ENCODE assay signal across 8 mouse cellular contexts in the genomic region with DNA sequence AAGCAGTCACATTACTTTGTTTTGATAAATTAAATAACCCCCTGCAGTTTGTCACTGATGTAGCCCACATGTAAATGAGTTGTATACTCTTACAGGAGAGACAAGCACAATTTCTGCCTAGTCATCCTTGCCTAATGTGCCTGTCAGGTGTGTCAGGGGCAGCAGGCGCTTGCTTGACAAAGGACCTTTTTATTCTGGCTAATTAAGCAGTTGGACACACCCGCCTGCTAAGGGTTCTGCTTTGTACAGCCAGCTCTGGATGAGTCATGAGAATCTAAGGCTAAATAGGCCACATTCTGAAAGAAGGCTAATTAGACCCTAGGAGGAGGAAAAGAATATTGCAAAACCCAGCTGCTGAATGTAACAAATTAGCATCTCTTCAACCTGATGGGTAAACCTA.
DNase-seq lines count a peak whose midpoint lies in the region; ATAC-seq and TF ChIP-seq lines count a peak whose summit lies in the region.
"Had no signal": no experiment of that assay in that cellular context is flagged by ENCODE, and none has a peak within 500 bp of the region (broad histone marks: within the 10 kb centered on the region; RNA-seq: fewer than 3 reads in every experiment).

No protein-coding gene starts in this region.

- DNase-seq in A20 (ENCODE audit: low read depth, low spot score) (peak; percentile 69), ES-E14 (ENCODE audit: low read depth, low spot score) (peak; percentile 57)
- peak; percentile 56 for DNase-seq in embryo, embryonic 11 days
- DNase-seq in intestine, embryonic 14.5 days (ENCODE audit: low spot score) = no peak
- DNase-seq in thymus, postnatal 14 days = no peak
- DNase-seq in spleen, postnatal 10 days (ENCODE audit: low spot score in 2 of 2) = no peak

- no peaks in the 10 kb centered on the region for H3K27me3 ChIP-seq in intestine, embryonic 14.5 days (replicated peaks; ENCODE audit: control insufficient read depth, insufficient read depth, low read length)
- H3K27me3 ChIP-seq in neural tube, embryonic 13.5 days = no peaks in the 10 kb centered on the region
- H3K27me3 ChIP-seq: heart, embryonic 13.5 days had no signal

- in situ Hi-C loops in ES-E14 (cut with MboI; ENCODE audit: low sequenced_read_pairs in 2 of 2, unreplicated experiment in 2 of 2) = no loop called here

- H3K36me3 ChIP-seq in ES-E14 (ENCODE audit: control insufficient read depth, insufficient read depth, low read length, poor library complexity, severe bottlenecking) = no peaks in the 10 kb centered on the region
- no peaks in the 10 kb centered on the region for H3K36me3 ChIP-seq in intestine, embryonic 14.5 days (ENCODE audit: control insufficient read depth, insufficient read depth, low read length)
- peaks cover 3% of the 10 kb centered on the region; the same call in 1 of the 2 replicates for H3K36me3 ChIP-seq in neural tube, embryonic 13.5 days

- no peaks in the 10 kb centered on the region for H3K9me3 ChIP-seq in ES-E14 (ENCODE audit: control insufficient read depth, insufficient read depth, low read depth, low read length)
- H3K9me3 ChIP-seq in intestine, embryonic 14.5 days (ENCODE audit: control insufficient read depth, low read length) = no peaks in the 10 kb centered on the region
- no peaks in the 10 kb centered on the region for H3K9me3 ChIP-seq in neural tube, embryonic 13.5 days
- H3K9me3 ChIP-seq: heart, embryonic 13.5 days had no signal

- no peak overlapping the region for H3K4me2 ChIP-seq in intestine, embryonic 14.5 days (ENCODE audit: low read length)
- no peak overlapping the region for H3K4me2 ChIP-seq in neural tube, embryonic 13.5 days
- H3K4me2 ChIP-seq: heart, embryonic 13.5 days had no signal

- no peak overlapping the region for H3K9ac ChIP-seq in ES-E14 (ENCODE audit: insufficient read depth, low read depth, low read length, poor library complexity, severe bottlenecking)
- no peak overlapping the region for H3K9ac ChIP-seq in intestine, embryonic 14.5 days (ENCODE audit: low read length)
- H3K9ac ChIP-seq in neural tube, embryonic 13.5 days = no peak overlapping the region
- H3K9ac ChIP-seq: heart, embryonic 13.5 days had no signal

- H3K4me3 ChIP-seq in ES-E14 (ENCODE audit: insufficient read depth in 1 of 2, low read depth in 1 of 2, low read length in 2 of 2, poor library complexity in 1 of 2, severe bottlenecking in 1 of 2) = peak overlapping the region in 1 of 2 experiments; percentile 4; a peak in 1 of 4 replicates
- H3K4me3 ChIP-seq in intestine, embryonic 14.5 days (ENCODE audit: low read depth, low read length) = no peak overlapping the region
- H3K4me3 ChIP-seq in neural tube, embryonic 13.5 days = no peak overlapping the region
- H3K4me3 ChIP-seq: heart, embryonic 13.5 days had no signal

- ATAC-seq in intestine, embryonic 14.5 days (replicated peaks; ENCODE audit: low FRiP score, low TSS enrichment, low read depth) = 0 out of 2 replicates have a peak, but pooled peaks have one; percentile 55
- ATAC-seq in neural tube, embryonic 13.5 days (ENCODE audit: low read depth) = peak; percentile 91

- peak overlapping the region; percentile 87; the same call in 1 of the 2 replicates for H3K27ac ChIP-seq in ES-E14 (ENCODE audit: insufficient read depth, low read depth, low read length, poor library complexity, severe bottlenecking)
- no peak overlapping the region for H3K27ac ChIP-seq in intestine, embryonic 14.5 days (ENCODE audit: low read depth)
- peak overlapping the region; percentile 70 for H3K27ac ChIP-seq in neural tube, embryonic 13.5 days (replicated peaks)
- H3K27ac ChIP-seq: heart, embryonic 13.5 days had no signal

- 59% methylated on average over 2 of the region's 2 CpGs for WGBS in intestine, embryonic 14.5 days
- 26% methylated on average over 2 of the region's 2 CpGs for WGBS in neural tube, embryonic 13.5 days

- peaks cover 10 to 11% of the 10 kb centered on the region in 2 experiments; a peak in 3 of 4 replicates for H3K4me1 ChIP-seq in ES-E14 (ENCODE audit: control insufficient read depth in 2 of 2, insufficient read depth in 2 of 2, low read length in 2 of 2, poor library complexity in 1 of 2)
- H3K4me1 ChIP-seq in intestine, embryonic 14.5 days (replicated peaks; ENCODE audit: control insufficient read depth, insufficient read depth, low read length) = no peaks in the 10 kb centered on the region
- peaks cover 22% of the 10 kb centered on the region for H3K4me1 ChIP-seq in neural tube, embryonic 13.5 days (replicated peaks)

TF ChIP-seq in ES-E14, 5 proteins besides CTCF, POLR2A, EP300 and RAD21:
- no peak for TF ChIP-seq ZC3H11A (IDR thresholded peaks at IDR 0.05; ENCODE audit: borderline replicate concordance, low read depth, low read length)
- peak; percentile 98 for TF ChIP-seq MAFK (IDR thresholded peaks at IDR 0.05; ENCODE audit: insufficient read depth, low read depth, low read length)
- peak; percentile 37; the same call in 1 of the 2 replicates for TF ChIP-seq CHD2 (IDR thresholded peaks at IDR 0.05; ENCODE audit: low read depth, low read length)

Comparison
In these comparisons a context has a peak if more than half of its experiments do, and no peak if none do; other contexts are left out.
1. DNase-seq: peak in A20 (single experiment), ES-E14 (single experiment) and embryo, embryonic 11 days (single experiment); none in intestine, embryonic 14.5 days (single experiment), thymus, postnatal 14 days (single experiment) and spleen, postnatal 10 days (0 of 2).